Mouse (Mus musculus): ENCODE results near the gene Treml2. TPM values are rescaled to one million over a fixed set of nuclear protein-coding genes. Genes with fewer than 3 reads are reported as not detected.
A peak's percentile ranks its signal among the peaks of the same experiment; 100 is the strongest.

The Treml2 gene
- polyA plus RNA-seq, 1 experiment from 2014 or later: 0.18 TPM

DNA sequence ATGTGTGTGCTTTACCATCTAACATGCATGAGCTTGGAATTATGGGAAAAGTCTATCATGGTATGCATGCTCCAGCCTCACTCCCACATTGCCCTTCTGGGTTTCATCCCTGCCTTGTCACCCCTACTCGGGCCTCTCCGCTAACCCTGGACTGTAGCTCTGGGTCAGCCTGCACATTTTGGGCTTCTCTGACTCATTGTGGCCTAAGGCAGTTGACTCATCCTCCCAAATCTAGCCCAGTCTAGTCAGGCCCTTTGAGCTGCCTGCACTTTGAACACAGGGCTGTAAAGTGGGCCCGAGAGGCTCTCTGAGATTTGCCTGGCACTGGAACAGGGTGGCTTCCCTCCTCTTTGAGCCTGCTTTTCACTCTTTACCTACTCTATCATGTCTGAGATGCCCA is 56.5 kb downstream of the Treml2 start:
- no peaks in the 10 kb centered on the region for H3K9me3 ChIP-seq
- no peak for ATAC-seq (ENCODE audit: insufficient number of reproducible peaks, low FRiP score, low TSS enrichment, low read depth)
- no peak overlapping the region for H3K4me2 ChIP-seq
- no peaks in the 10 kb centered on the region for H3K27me3 ChIP-seq
- H3K4me1 ChIP-seq: no peaks in the 10 kb centered on the region
- no peak overlapping the region for H3K4me3 ChIP-seq
- H3K27ac ChIP-seq: no peak overlapping the region
- no peaks in the 10 kb centered on the region for H3K36me3 ChIP-seq
- 85% methylated on average over 3 of the region's 3 CpGs for WGBS
- no peak overlapping the region for H3K9ac ChIP-seq

DNA sequence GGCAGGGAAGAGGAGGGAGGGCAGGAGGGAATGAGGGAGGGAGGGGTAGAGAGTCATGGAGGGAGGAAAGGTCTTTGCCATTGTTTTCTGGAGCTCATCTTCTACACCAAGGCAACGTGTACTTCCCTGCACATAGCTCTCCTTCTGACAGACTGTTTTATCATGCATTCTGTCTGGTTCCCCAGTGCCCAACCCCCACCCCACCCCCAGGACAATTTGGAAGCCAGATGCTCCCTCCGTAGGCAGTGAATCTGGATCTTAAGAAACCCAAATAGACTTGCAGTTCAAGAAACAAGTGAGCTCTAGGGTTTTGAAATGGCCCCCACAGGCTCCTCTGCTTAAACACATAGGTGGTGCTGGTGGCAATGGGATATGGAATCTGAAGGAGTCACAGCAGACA is 58.6 kb downstream of the Treml2 start:
- no peak overlapping the region for H3K4me3 ChIP-seq
- no peaks in the 10 kb centered on the region for H3K27me3 ChIP-seq
- H3K4me1 ChIP-seq: no peaks in the 10 kb centered on the region
- no peak overlapping the region for H3K9ac ChIP-seq
- H3K36me3 ChIP-seq: no peaks in the 10 kb centered on the region
- H3K27ac ChIP-seq: no peak overlapping the region
- no peaks in the 10 kb centered on the region for H3K9me3 ChIP-seq
- H3K4me2 ChIP-seq: no peak overlapping the region
- 45% methylated on average over 2 of the region's 2 CpGs for WGBS
- ATAC-seq (ENCODE audit: insufficient number of reproducible peaks, low FRiP score, low TSS enrichment, low read depth): no peak

GRCm38 (mm10) chr17:48359616-48360015 is 60.3 kb downstream of the Treml2 start, which contains the start of gene Treml1:
Gene Treml1, plus strand, starts transcription at chr17:48359916.
- no peaks in the 10 kb centered on the region for H3K4me1 ChIP-seq
- H3K9me3 ChIP-seq: no peaks in the 10 kb centered on the region
- H3K4me2 ChIP-seq: no peak within 1 kb of the TSS
- no peaks in the 10 kb centered on the region for H3K36me3 ChIP-seq
- H3K4me3 ChIP-seq: no peak within 1 kb of the TSS
- no peak within 1 kb of the TSS for H3K9ac ChIP-seq
- ATAC-seq (ENCODE audit: insufficient number of reproducible peaks, low FRiP score, low TSS enrichment, low read depth): peak; percentile 36; the same call in 1 of the 2 replicates
- H3K27ac ChIP-seq: no peak within 1 kb of the TSS
- WGBS: 70% methylated on average over 7 of the region's 7 CpGs
- no peaks in the 10 kb centered on the region for H3K27me3 ChIP-seq

- no peak overlapping the region for H3K27ac ChIP-seq
- WGBS: 85% methylated on average over 4 of the region's 4 CpGs
- ATAC-seq (ENCODE audit: insufficient number of reproducible peaks, low FRiP score, low TSS enrichment, low read depth): no peak
- H3K4me1 ChIP-seq: no peaks in the 10 kb centered on the region
- H3K9ac ChIP-seq: no peak overlapping the region
- H3K4me3 ChIP-seq: no peak overlapping the region
- no peak overlapping the region for H3K4me2 ChIP-seq
- no peaks in the 10 kb centered on the region for H3K9me3 ChIP-seq
- H3K36me3 ChIP-seq: no peaks in the 10 kb centered on the region
- no peaks in the 10 kb centered on the region for H3K27me3 ChIP-seq
Observed at GRCm38 (mm10) chr17:48360462-48360861, 61.2 kb downstream of the Treml2 start.

Other genes starting within 250 kb of the Treml2 start
- not detected in 2 replicates for gene 1700067P10Rik, start 210.2 kb upstream of the Treml2 start, polyA plus RNA-seq (2015; fragmentation: Nextera tagmentation; extraction: Ambion mirVana)
- 0.12 TPM in 1 of 2 replicates, not detected in the other for gene 9830107B12Rik, start 153.2 kb upstream of the Treml2 start, polyA plus RNA-seq (2015; fragmentation: Nextera tagmentation; extraction: Ambion mirVana)
- gene A530064D06Rik, start 132.2 kb upstream of the Treml2 start, polyA plus RNA-seq (2015; fragmentation: Nextera tagmentation; extraction: Ambion mirVana): 0.17 TPM in 1 of 2 replicates, not detected in the other
- gene Trem1, start 66.7 kb upstream of the Treml2 start, polyA plus RNA-seq (2015; fragmentation: Nextera tagmentation; extraction: Ambion mirVana): 0.06 and 0.15 TPM in 2 replicates
- 0.15 TPM in 1 of 2 replicates, not detected in the other for gene Trem3, start 51.7 kb upstream of the Treml2 start, polyA plus RNA-seq (2015; fragmentation: Nextera tagmentation; extraction: Ambion mirVana)
- 0.26 and 0.37 TPM in 2 replicates for gene Treml4, start 35.2 kb upstream of the Treml2 start, polyA plus RNA-seq (2015; fragmentation: Nextera tagmentation; extraction: Ambion mirVana)
- gene B430306N03Rik, start 16.6 kb downstream of the Treml2 start, polyA plus RNA-seq (2015; fragmentation: Nextera tagmentation; extraction: Ambion mirVana): 0.15 and 0.17 TPM in 2 replicates
- 5.5 and 6.9 TPM in 2 replicates for gene Trem2, start 46.9 kb downstream of the Treml2 start, polyA plus RNA-seq (2015; fragmentation: Nextera tagmentation; extraction: Ambion mirVana)
- gene Treml1, start 60.4 kb downstream of the Treml2 start, polyA plus RNA-seq (2015; fragmentation: Nextera tagmentation; extraction: Ambion mirVana): 0.48 and 0.83 TPM in 2 replicates
- 13.6 and 13.9 TPM in 2 replicates for gene Nfya, start 110.4 kb downstream of the Treml2 start, polyA plus RNA-seq (2015; fragmentation: Nextera tagmentation; extraction: Ambion mirVana)
- 38.4 and 40.3 TPM in 2 replicates for gene Oard1, start 110.5 kb downstream of the Treml2 start, polyA plus RNA-seq (2015; fragmentation: Nextera tagmentation; extraction: Ambion mirVana)
- gene Apobec2, start 133.4 kb downstream of the Treml2 start, polyA plus RNA-seq (2015; fragmentation: Nextera tagmentation; extraction: Ambion mirVana): 26.8 and 97.4 TPM in 2 replicates
- 1.8 and 3.0 TPM in 2 replicates for gene Tspo2, start 152.0 kb downstream of the Treml2 start, polyA plus RNA-seq (2015; fragmentation: Nextera tagmentation; extraction: Ambion mirVana)
- gene Unc5cl, start 155.4 kb downstream of the Treml2 start, polyA plus RNA-seq (2015; fragmentation: Nextera tagmentation; extraction: Ambion mirVana): 0.06 and 0.14 TPM in 2 replicates

Data from limb, embryonic 15.5 days (tissue).